5 mouse cellular contexts compared by ENCODE assay signal in the genomic region with DNA sequence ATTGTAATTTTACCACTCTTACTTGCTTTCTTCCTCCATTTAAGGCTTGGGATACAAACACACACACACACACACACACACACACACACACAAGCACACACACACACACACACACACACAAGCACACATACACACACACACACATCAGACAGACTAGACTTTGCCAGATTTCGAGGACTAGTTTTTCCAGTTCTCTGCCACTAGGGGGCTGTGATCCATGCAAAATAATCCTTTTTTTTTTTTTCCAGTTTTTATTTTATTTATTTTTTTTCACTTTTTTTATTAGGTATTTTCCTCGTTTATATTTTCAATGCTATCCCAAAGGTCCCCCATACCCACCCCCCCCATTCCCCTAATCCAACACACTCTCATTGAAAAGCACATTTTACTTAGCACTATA.
DNase-seq lines count a peak whose midpoint lies in the region; ATAC-seq and TF ChIP-seq lines count a peak whose summit lies in the region.
"Not testable (repeated sequence)": the region's sequence is repeated elsewhere in the genome, so short reads cannot be mapped to it uniquely, and the experiment has no call there.

No protein-coding gene starts in this region.

- H3K4me2 ChIP-seq in kidney, postnatal 0 days (ENCODE audit: low read length); liver, embryonic 14.5 days (ENCODE audit: low read depth); midbrain, embryonic 14.5 days (ENCODE audit: low read length): not testable (repeated sequence)

- H3K79me2 ChIP-seq in heart, adult 2 months (replicated peaks; ENCODE audit: control insufficient read depth, insufficient read depth, low read length), result not testable (repeated sequence)

- H3K9me3 ChIP-seq in kidney, postnatal 0 days (replicated peaks; ENCODE audit: low read length); liver, embryonic 14.5 days (ENCODE audit: control insufficient read depth, low read length); midbrain, embryonic 14.5 days (ENCODE audit: control insufficient read depth, low read length): not testable (repeated sequence)

- not testable (repeated sequence) for H3K4me3 ChIP-seq in heart, adult 2 months; kidney, postnatal 0 days (replicated peaks; ENCODE audit: low read depth, low read length); liver, embryonic 14.5 days (ENCODE audit: insufficient read depth in 1 of 2, low read depth in 2 of 2, low read length in 2 of 2); midbrain, embryonic 14.5 days (replicated peaks; ENCODE audit: low read depth, low read length)

- 0 out of 2 replicates have a peak, but pooled peaks have one; percentile 8 for TF ChIP-seq CTCF in heart, adult 2 months (IDR thresholded peaks at IDR 0.05)
- TF ChIP-seq CTCF in kidney, postnatal 0 days (IDR thresholded peaks at IDR 0.05; ENCODE audit: low read depth), result peak; percentile 33; the same call in 1 of the 2 replicates
- TF ChIP-seq CTCF in liver, embryonic 14.5 days (IDR thresholded peaks at IDR 0.05; ENCODE audit: low read depth), result peak; percentile 21; the same call in 1 of the 2 replicates

- not testable (repeated sequence) for H3K4me1 ChIP-seq in heart, adult 2 months (ENCODE audit: control insufficient read depth, insufficient read depth, low read length); kidney, postnatal 0 days (replicated peaks; ENCODE audit: insufficient read depth, low read length); liver, embryonic 14.5 days (replicated peaks; ENCODE audit: control insufficient read depth in 2 of 2, insufficient read depth in 2 of 2, low read length in 1 of 2); midbrain, embryonic 14.5 days (ENCODE audit: control insufficient read depth, insufficient read depth, low read length)

- not testable (repeated sequence) for H3K9ac ChIP-seq in heart, adult 2 months (ENCODE audit: low read depth, low read length); kidney, postnatal 0 days (ENCODE audit: low read depth, low read length); liver, embryonic 14.5 days (replicated peaks); midbrain, embryonic 14.5 days (replicated peaks; ENCODE audit: low read length)

- H3K27ac ChIP-seq in heart, adult 2 months; kidney, postnatal 0 days; liver, embryonic 14.5 days; midbrain, embryonic 14.5 days (replicated peaks; ENCODE audit: low read depth, low read length): not testable (repeated sequence)

- H3K27me3 ChIP-seq in heart, adult 2 months (ENCODE audit: control insufficient read depth, insufficient read depth, low read length); kidney, postnatal 0 days (ENCODE audit: insufficient read depth, low read length); liver, embryonic 14.5 days (ENCODE audit: control insufficient read depth, insufficient read depth, low read length); midbrain, embryonic 14.5 days (ENCODE audit: control insufficient read depth, insufficient read depth, low read length): not testable (repeated sequence)

- H3K36me3 ChIP-seq in heart, adult 2 months (ENCODE audit: control insufficient read depth, insufficient read depth, low read length); kidney, postnatal 0 days (ENCODE audit: insufficient read depth, low read length); liver, embryonic 14.5 days (replicated peaks; ENCODE audit: control insufficient read depth, insufficient read depth, low read depth); midbrain, embryonic 14.5 days (ENCODE audit: control insufficient read depth, insufficient read depth, low read length): not testable (repeated sequence)

- intact Hi-C loops in heart, adult 2 months (cut with DNase I), result not testable (repeated sequence)

- TF ChIP-seq POLR2A in heart, adult 2 months (IDR thresholded peaks at IDR 0.05; ENCODE audit: insufficient read depth, low read depth, low read length), result not testable (repeated sequence)

- peak; percentile 7 to 17 for DNase-seq in cerebellum, postnatal 10 days
- DNase-seq in heart, adult 2 months; kidney, postnatal 0 days (ENCODE audit: low spot score); liver, embryonic 14.5 days (ENCODE audit: low read depth in 3 of 3, low spot score in 3 of 3): not testable (repeated sequence)
- DNase-seq in midbrain, embryonic 14.5 days, result peak; percentile 14

- 33% methylated on average over 2 of the region's 2 CpGs for WGBS in heart, adult 2 months
- WGBS in kidney, postnatal 0 days, result 42% methylated on average over 2 of the region's 2 CpGs
- 34% methylated on average over 2 of the region's 2 CpGs for WGBS in liver, embryonic 14.5 days (ENCODE audit: insufficient replicate concordance)
- 69% methylated on average over 2 of the region's 2 CpGs for WGBS in midbrain, embryonic 14.5 days

- not testable (repeated sequence) for ATAC-seq in kidney, postnatal 0 days (replicated peaks; ENCODE audit: low FRiP score, low read depth); liver, embryonic 14.5 days (ENCODE audit: insufficient read depth); midbrain, embryonic 14.5 days (ENCODE audit: low FRiP score, low TSS enrichment)

- not testable (repeated sequence) for TF ChIP-seq EP300 in heart, adult 2 months (IDR thresholded peaks at IDR 0.05; ENCODE audit: insufficient read depth, low read depth, low read length); liver, embryonic 14.5 days (IDR thresholded peaks at IDR 0.05; ENCODE audit: low read depth)
